Mouse (Mus musculus): Measurements from ENCODE around the gene Kxd1. TPM values are rescaled to one million over a fixed set of nuclear protein-coding genes. Genes with fewer than 3 reads are reported as not detected.

The Kxd1 gene
- total RNA-seq, 2 experiments from 2014 or later = 33.1 to 35.3 TPM

DNA sequence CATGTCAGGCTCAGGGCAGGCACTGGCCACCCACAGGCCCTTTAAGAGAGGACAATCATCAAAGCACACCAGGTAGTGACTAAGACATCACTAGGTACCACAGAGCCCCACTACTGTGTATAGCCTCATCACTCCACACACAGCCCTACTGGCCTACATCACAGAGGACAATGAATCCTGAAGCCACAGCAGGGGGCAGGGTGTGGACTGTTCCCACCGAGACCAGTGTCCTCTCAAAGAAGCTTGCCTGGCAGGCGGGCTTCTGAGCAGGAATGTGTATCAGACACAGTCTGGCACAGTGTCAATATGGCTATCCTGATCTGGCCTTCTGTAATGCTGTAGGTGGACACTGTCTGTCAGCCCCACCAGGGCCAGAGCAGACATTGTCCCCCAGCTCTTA lies 57.8 kb downstream of the Kxd1 start:
- DNase-seq (ENCODE audit: low spot score in 2 of 2) = no peak

DNA sequence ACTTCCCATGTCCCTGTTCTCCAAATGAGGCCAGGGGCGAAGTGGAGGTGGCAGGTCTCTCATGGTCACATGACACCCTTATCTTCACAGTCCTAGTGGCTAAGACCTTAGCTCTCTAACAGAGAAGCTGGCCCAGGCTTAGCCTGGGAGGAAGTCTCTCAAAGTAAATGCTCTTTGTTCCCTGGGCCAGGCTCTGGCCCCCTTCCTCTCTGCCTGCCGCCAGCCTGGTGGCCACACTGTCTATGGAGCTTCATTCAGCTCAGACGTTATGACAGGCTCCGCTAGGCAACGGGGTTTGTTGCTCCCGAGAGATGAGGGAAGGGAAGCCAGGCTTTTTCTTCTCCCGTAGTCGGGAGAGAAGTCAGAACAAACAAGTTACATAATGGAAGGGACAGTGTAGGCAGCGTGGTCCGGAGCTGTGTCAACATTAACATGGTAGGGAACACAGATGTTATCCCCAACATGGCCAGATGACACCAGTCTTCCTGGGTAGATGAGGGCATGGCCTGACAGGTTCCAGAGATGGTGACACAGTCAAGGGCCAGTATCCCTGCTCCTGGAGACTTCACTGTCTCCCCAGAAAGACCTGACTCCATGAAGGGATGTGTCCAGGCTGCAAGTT lies 58.4 kb downstream of the Kxd1 start:
- no peak for DNase-seq (ENCODE audit: low spot score in 2 of 2)

DNA sequence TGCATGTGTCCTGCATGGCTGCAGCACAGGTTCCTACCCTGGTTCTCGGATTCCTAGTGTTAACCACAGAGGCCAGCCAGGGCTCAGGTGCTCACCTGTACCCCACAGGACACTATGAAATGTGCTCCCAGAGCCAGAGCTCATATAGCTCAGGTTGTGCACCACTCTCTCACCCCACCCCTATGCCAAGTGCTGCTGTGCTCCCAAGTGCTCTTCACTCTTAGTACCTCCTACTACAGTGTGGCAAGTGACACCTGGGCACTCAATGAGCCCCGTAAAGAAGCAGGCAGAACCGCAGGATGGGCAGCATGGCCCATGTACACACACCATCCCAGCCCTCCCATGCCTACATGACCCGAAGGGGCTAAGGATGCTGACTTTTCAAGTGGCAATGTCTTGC lies 59.0 kb downstream of the Kxd1 start:
- no peak for DNase-seq (ENCODE audit: low spot score in 2 of 2)

DNA sequence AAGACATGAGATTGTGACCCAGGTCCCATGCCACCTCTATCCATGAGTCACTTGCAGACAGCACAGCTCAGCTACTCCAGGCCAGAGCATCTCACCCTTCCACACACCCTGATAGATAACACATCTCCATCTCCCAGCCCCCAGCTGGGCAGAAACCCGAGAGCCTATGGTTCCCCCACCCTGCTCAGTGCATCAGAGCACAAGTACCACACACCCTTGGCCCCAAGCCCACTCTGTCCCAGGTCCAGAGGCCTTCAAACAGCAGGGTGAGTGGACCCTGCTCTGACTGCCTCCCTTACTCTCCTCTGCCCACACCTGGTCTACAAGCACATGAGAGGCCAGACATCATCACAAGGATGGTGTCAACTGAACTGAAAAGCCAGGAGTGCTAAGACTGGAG lies 59.8 kb downstream of the Kxd1 start:
- no peak for DNase-seq (ENCODE audit: low spot score in 2 of 2)

DNA sequence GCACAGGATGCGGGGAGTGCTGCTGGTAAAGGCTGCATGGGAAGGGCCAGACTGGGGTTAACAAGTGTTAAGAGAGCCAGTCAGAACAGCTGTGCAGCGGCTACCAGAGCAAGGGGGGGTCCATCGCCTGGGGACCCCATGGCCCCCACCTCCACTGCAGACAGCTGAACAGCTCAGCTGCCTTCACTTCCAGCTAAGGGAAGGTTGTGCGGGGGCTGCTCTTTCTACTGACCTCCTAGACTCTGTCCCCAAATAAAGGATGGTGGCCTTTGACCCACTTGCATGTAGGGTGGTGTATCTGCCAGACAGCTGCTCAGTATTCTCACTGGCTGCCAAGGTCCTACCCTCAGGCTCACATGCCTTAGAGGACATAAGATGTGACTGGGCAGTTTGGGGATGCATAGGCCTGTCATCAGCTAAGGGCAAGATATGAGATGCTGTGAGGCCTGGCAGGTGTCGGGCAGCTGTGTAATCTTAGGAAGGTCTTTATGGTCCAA lies 60.5 kb downstream of the Kxd1 start:
- DNase-seq (ENCODE audit: low spot score in 2 of 2) = no peak

DNA sequence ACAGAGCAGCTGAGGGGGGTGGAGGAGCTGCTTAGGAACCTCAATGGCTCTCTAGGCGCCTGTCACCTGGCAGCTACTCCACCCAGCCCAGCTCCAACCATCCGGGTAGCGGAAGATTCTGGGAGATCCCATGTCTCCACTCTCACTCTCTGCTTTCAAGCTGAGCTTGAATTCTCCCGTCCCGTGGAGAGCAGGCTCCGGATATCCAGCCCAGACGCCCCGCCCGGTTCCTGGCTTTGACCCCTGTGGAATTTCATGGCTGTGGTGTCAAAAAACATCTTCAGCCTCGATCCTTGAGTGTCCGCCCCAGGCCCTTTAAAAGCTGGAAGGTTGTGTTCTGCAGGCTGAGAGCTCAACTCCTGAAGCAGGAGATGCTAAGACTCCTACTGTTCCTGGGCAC lies 61.0 kb downstream of the Kxd1 start:
- no peak for DNase-seq (ENCODE audit: low spot score in 2 of 2)

DNA sequence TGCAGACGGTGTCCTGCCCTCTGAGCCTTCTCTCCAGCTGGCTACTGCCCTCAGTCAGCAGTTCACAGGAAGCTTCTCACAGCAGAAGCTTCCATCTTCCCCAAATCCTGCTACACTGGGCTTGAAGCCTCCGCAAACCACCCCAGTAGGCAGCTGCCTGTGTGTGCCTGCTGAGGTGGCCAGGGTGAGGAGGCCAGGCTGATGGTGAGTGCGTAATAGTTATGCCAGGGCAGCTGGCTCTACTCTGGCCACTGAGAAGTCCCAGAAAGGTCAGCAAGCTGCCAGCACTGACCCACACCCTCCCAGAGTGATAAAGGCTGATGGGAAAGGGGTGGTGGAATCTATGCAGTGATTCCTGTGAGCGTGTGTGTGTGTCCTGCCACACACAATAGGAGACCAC lies 61.5 kb downstream of the Kxd1 start:
- DNase-seq (ENCODE audit: low spot score in 2 of 2) = no peak

DNA sequence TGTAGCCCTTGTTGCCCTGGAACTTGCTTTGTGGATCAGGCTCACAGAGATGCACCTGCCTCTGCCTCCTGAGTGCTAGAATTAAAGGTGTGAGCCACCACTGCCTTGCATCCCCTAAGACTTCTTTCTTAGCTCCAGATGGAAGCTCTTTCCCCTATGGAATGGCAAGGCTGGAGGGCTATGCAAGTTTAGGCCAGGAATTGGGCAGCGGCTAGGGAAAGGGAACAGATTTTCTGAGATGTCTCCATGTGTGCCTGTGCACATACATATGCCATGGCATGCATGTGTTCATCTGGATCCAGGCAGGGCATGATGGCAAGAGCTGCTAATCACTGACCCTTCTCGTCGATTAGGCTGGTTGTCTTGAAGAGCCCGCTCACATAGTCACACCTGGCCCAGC lies 62.1 kb downstream of the Kxd1 start:
- DNase-seq (ENCODE audit: low spot score in 2 of 2) = no peak

DNA sequence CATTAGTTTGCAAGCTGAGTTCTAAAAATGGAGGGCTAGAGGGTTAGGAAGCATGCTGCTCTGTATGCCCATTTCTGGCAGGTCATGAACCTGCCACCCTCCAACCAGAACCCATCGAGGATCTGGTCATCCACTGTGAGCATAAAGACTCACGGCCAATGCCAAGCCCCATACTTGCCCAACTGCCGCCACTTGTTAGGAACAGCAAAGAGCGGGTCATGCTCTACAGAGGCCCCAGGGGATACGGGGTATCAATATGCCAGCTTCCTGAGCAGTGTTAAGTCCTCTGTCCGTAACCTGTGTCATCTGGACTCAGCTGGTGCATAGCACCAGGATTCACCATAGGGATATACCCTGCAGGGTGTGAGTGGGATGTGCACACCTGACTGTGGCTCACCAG lies 63.6 kb downstream of the Kxd1 start:
- no peak for DNase-seq (ENCODE audit: low spot score in 2 of 2)

DNA sequence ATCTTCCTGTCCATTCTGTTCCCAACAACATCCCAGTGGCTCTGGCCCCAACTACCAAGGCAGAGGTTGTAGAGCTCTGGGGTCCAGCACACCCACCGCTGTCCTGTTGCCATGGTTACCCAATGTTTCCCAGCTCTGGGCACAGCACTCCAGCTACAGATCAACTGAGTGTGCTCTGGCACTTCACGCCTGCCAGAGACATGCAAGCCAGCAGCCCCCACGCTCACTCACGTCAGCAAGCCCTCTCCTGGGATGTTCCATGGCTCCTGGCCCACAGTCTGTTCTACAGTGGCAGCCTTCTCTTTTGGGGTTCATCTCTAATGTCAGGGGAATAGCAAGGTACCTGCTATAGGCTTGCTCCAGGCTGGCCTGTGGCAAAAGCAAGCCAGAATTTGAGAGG lies 64.5 kb downstream of the Kxd1 start:
- DNase-seq (ENCODE audit: low spot score in 2 of 2) = peak; percentile 59 to 64

DNA sequence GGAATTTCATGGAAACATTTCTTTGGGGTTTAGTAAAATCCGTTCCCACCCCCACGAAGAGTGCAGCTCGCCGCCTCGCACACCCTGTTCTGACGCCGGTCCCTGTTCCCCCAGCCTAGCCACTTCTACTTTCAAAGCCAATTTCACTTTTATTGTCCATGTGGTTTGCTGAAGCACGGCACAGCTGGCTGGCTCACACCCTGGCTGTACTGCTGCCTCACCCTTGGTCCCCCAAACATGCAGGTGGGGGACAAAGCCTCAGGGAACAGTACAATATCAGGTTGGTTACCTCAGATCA lies 65.3 kb downstream of the Kxd1 start:
- DNase-seq (ENCODE audit: low spot score in 2 of 2) = no peak

DNA sequence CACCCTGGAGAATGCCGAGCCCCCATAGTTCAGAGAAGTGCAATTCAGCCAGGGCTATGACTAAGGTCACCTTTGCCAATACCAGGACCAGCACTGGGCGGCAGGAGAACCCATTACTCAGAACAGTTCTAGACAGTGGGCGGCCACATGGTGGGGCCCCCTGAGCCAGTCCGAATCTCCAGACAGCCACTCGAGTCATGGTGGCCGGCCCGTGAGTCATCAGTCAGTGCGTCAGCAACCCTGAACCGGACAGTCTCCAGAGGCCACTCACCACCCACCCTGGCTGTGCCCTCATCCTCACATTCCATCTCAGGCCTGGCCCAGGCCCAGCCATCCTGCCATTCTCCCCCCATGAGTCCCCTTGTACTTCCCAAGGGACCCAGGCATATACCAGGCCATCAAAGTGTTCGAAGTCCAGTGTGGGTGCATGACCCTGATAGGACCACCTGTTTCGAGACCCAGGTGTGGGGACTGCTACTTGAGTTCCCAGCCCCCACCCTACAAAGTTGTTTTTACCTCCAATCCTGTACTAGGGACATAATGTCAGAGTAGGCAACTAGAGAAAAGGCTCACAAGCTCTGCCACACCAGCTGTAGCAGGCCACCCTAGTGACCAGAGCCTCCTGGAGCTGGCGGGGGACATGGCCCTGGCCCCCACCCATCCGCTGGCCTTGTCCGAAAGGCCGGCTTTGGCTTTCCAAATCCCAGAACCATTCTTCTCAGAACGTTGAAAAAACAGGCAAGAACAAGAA lies 65.8 kb downstream of the Kxd1 start:
- DNase-seq (ENCODE audit: low spot score in 2 of 2) = no peak

DNA sequence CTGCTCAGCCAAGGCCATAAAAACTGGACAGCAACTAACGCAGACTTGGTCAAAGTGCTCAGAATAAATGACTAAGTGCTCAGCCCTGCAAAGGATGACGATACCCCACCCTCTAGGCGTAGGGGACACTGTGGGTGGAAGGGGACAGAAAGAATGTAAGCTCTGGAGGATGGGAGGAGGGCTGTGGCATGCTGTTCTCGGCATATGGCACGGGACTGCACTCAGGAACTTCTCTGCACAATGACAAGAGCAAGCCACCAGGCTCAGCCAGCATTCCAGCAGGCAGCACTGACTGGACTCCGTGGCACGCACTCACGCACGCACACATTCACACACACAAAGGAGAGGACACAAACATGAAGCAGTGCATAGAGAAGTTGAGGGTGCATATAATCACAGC lies 67.2 kb downstream of the Kxd1 start:
- no peak for DNase-seq (ENCODE audit: low spot score in 2 of 2)

DNA sequence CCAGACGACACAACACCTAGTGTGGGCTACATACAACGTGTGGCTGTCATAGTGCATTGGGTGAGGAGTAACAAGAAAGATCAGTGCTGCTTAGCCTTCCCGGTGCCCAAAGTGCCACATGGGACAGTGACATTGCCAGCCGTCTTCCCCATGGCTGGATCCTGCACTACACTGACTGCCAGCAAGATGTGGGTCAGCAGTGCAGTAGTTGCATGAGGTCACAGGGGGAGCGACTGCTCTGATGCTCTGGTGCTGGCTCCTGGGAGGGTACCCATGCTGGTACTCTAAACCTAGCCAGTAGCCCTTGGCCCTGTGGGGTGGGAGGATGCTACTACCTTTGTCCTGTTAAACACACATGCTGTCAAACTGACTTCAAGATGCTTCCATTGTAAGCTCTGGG lies 67.6 kb downstream of the Kxd1 start:
- no peak for DNase-seq (ENCODE audit: low spot score in 2 of 2)

DNA sequence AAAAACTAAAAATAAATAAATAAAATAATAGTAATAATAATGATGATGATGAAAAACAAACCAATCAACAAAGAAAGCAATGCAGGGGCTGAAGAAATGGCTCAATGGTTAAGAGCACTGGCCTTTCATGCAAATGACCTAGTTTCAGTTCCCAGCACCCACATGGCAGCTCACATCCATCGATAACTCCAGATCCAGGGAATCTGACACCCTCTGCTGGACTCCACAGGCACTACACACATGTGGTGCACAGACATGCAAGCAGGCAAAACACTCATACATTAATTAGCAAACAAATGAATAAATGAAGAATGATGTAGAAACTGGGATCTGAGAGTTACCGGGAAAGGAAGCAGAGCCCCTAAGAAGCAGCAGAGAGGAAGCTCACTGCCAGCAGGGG lies 68.1 kb downstream of the Kxd1 start:
- no peak for DNase-seq (ENCODE audit: low spot score in 2 of 2)

DNA sequence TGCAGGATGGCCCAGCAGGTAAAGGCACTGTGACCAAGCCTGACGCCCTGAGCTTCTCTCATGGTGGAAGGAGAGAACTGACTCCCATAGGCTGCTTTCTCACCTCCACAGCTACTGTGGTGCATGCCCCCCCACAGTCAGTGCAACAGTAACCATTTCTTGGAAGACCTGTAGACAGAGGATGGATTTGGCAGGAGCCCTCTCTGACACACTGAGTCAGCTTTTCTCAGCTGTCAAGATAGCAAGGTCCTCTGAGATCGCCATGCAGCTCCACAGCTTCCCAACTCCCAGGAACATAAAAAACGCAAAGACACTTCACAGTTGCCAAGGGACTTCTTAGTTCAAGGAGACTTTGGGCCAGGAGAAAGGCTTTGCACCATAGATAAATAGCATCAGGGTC lies 69.3 kb downstream of the Kxd1 start:
- DNase-seq (ENCODE audit: low spot score in 2 of 2) = no peak

Other genes starting within 250 kb of the Kxd1 start
- gene Homer3, start 245.1 kb downstream of the Kxd1 start, total RNA-seq (2021) = 10 to 100 TPM; 45.7 to 47.0 TPM
- 10 to 100 TPM; 49.0 to 53.0 TPM for gene Ddx49, start 225.5 kb downstream of the Kxd1 start, total RNA-seq (2021)
- 100 to 1,000 TPM; 122 to 145 TPM for gene Cope, start 225.4 kb downstream of the Kxd1 start, total RNA-seq (2021)
- 10 to 100 TPM; 94.6 to 99.0 TPM for gene Cers1, start 212.2 kb downstream of the Kxd1 start, total RNA-seq (2021)
- gene Gdf1, start 198.1 kb downstream of the Kxd1 start, total RNA-seq (2021) = 10 to 100 TPM; 13.2 to 23.5 TPM
- 10 to 100 TPM; 50.8 to 51.0 TPM for gene Upf1, start 174.7 kb downstream of the Kxd1 start, total RNA-seq (2021)
- gene Comp, start 154.4 kb downstream of the Kxd1 start, total RNA-seq (2021) = under 1 TPM in 1 of 2 experiments, not detected in 1; 0.31 TPM
- 100 to 1,000 TPM; 103 to 114 TPM for gene Crtc1, start 88.4 kb downstream of the Kxd1 start, total RNA-seq (2021)
- 10 to 100 TPM; 35.6 to 38.4 TPM for gene Klhl26, start 51.0 kb downstream of the Kxd1 start, total RNA-seq (2021)
- 100 to 1,000 TPM; 174 to 175 TPM for gene Tmem59l, start 40.6 kb downstream of the Kxd1 start, total RNA-seq (2021)
- gene Crlf1, start 34.8 kb downstream of the Kxd1 start, total RNA-seq (2021) = 10 to 100 TPM; 21.3 to 22.0 TPM
- 100 to 1,000 TPM in 1 of 2 experiments, 10 to 100 TPM in 1; 97.8 to 106 TPM for gene Rex1bd, start 21.2 kb downstream of the Kxd1 start, total RNA-seq (2021)
- 1,000 to 10,000 TPM in 1 of 2 experiments, 100 to 1,000 TPM in 1; 916 to 1,148 TPM for gene Uba52, start 17.2 kb downstream of the Kxd1 start, total RNA-seq (2021)
- 100 to 1,000 TPM; 337 to 361 TPM for gene Fkbp8, start 232 bp downstream of the Kxd1 start, total RNA-seq (2021)
- 10 to 100 TPM; 15.8 to 16.4 TPM for gene Ell, start 11.5 kb upstream of the Kxd1 start, total RNA-seq (2021)
- gene Isyna1, start 66.4 kb upstream of the Kxd1 start, total RNA-seq (2021) = 10 to 100 TPM; 56.5 to 57.8 TPM
- gene Ssbp4, start 80.9 kb upstream of the Kxd1 start, total RNA-seq (2021) = 100 to 1,000 TPM; 225 to 240 TPM
- gene Lrrc25, start 88.2 kb upstream of the Kxd1 start, total RNA-seq (2021) = 1 to 10 TPM in 1 of 2 experiments, under 1 TPM in 1; 0.96 to 2.3 TPM
- gene Gdf15, start 104.5 kb upstream of the Kxd1 start, total RNA-seq (2021) = not detected
- gene Pgpep1, start 132.4 kb upstream of the Kxd1 start, total RNA-seq (2021) = 10 to 100 TPM; 25.8 to 31.9 TPM
- gene Lsm4, start 145.3 kb upstream of the Kxd1 start, total RNA-seq (2021) = 10 to 100 TPM; 72.3 to 76.5 TPM
- 100 to 1,000 TPM; 166 to 187 TPM for gene Jund, start 171.0 kb upstream of the Kxd1 start, total RNA-seq (2021)
- gene Iqcn, start 175.5 kb upstream of the Kxd1 start, total RNA-seq (2021) = under 1 TPM in 1 of 2 experiments, not detected in 1; 0.07 TPM
- not detected for gene Gm3336, start 190.6 kb upstream of the Kxd1 start, total RNA-seq (2021)
- gene Pde4c, start 195.8 kb upstream of the Kxd1 start, total RNA-seq (2021) = under 1 TPM; 0.51 to 0.64 TPM
- gene Rab3a, start 226.7 kb upstream of the Kxd1 start, total RNA-seq (2021) = 100 to 1,000 TPM; 584 to 714 TPM
- 10 to 100 TPM; 45.3 to 49.9 TPM for gene Mpv17l2, start 233.0 kb upstream of the Kxd1 start, total RNA-seq (2021)
- gene Pik3r2, start 248.8 kb upstream of the Kxd1 start, total RNA-seq (2021) = 100 to 1,000 TPM; 170 to 174 TPM